In the genomic region with DNA sequence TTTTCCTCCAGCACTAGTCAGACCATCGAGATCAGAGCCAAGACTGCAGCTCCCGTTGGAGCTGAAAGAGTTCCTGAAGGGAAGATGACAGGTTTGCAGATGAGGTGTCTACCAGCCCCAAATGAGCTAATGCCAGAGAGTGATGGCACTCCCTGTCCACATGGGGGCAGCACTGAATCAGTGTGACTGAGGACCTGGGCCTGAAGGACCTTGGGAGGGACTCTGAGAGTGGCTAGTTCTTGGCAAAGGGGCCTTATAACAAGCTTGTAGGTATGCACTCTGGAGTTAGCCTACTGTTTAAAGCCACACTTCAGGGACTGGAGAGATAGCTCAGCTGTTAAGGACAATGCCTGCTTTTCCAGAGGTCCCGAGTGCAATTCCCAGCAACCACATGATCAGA, we compare ENCODE assay signal across 8 mouse cellular contexts.
DNase-seq lines count a peak whose midpoint lies in the region; ATAC-seq lines count a peak whose summit lies in the region.

No protein-coding gene starts in this region.

- WGBS in embryonic facial prominence, embryonic 11.5 days = 39% methylated on average over 3 of the region's 3 CpGs

- H3K4me1 ChIP-seq in embryonic facial prominence, embryonic 11.5 days (ENCODE audit: control insufficient read depth, insufficient read depth, low read length) = no peaks in the 10 kb centered on the region

- H3K4me3 ChIP-seq in embryonic facial prominence, embryonic 11.5 days (ENCODE audit: low read depth, low read length) = no peak overlapping the region

- DNase-seq in frontal cortex, postnatal 14 days (ENCODE audit: low spot score in 2 of 2) = no peak
- DNase-seq in 3T3-L1 (ENCODE audit: low read depth, low spot score) = peak; percentile 70
- DNase-seq in adrenal gland, postnatal 25 days = peak; percentile 54
- DNase-seq in embryonic facial prominence, embryonic 11.5 days (ENCODE audit: low spot score) = peak; percentile 73
- peak; percentile 64 for DNase-seq in kidney, postnatal 10 days
- DNase-seq in testis, postnatal 10 days (ENCODE audit: low spot score) = peak; percentile 81

- no peaks in the 10 kb centered on the region for H3K36me3 ChIP-seq in embryonic facial prominence, embryonic 11.5 days (replicated peaks; ENCODE audit: control insufficient read depth, insufficient read depth, low read depth, low read length)

- H3K4me2 ChIP-seq in embryonic facial prominence, embryonic 11.5 days (ENCODE audit: low read depth, low read length) = no peak overlapping the region

- no peaks in the 10 kb centered on the region for H3K9me3 ChIP-seq in embryonic facial prominence, embryonic 11.5 days (replicated peaks; ENCODE audit: control insufficient read depth, low read length)

- no peak overlapping the region for H3K9ac ChIP-seq in embryonic facial prominence, embryonic 11.5 days (replicated peaks; ENCODE audit: low read length)

- peak; percentile 59; the same call in 1 of the 2 replicates for ATAC-seq in frontal cortex, adult (ENCODE audit: low TSS enrichment)
- no peak for ATAC-seq in embryonic facial prominence, embryonic 11.5 days (replicated peaks; ENCODE audit: insufficient number of reproducible peaks, low FRiP score, low TSS enrichment, low read depth)
- peak; percentile 80 for ATAC-seq in megakaryocyte-erythroid progenitor cell, adult 5-6 weeks (replicated peaks; ENCODE audit: low FRiP score, low TSS enrichment, poor library complexity, severe bottlenecking)

- H3K27ac ChIP-seq in embryonic facial prominence, embryonic 11.5 days (replicated peaks; ENCODE audit: low read depth, low read length) = no peak overlapping the region

- H3K27me3 ChIP-seq in embryonic facial prominence, embryonic 11.5 days (ENCODE audit: control insufficient read depth, insufficient read depth, low read length) = 0 out of 2 replicates have a peak, but pooled peaks cover 3% of the 10 kb centered on the region

Comparison
In these comparisons a context has a peak if more than half of its experiments do, and no peak if none do; other contexts are left out.
1. DNase-seq: peak in 3T3-L1 (single experiment), adrenal gland, postnatal 25 days (single experiment), embryonic facial prominence, embryonic 11.5 days (single experiment), kidney, postnatal 10 days (single experiment) and testis, postnatal 10 days (single experiment); none in frontal cortex, postnatal 14 days (0 of 2).